Mouse (Mus musculus) layer of hippocampus, postnatal 14 days (tissue): Measurements from ENCODE around the gene Gadd45b. TPM values are rescaled to one million over a fixed set of nuclear protein-coding genes. Genes with fewer than 3 reads are reported as not detected.
A peak's percentile ranks its signal among the peaks of the same experiment; 100 is the strongest.

Experiments used
- DNase-seq, 2 experiments: peaks; one replicate each; pipeline ENCODE4 v3.0.0; 2021 to 2022; ENCODE audit warnings: low spot score in 2 of 2, mixed read lengths in 1 of 2
- long read RNA-seq, 2 experiments: library from polyadenylated mRNA; stranded (forward); transcript quantifications; one replicate each; pipeline ENCODE4 v2.0.0; 2021
- total RNA-seq, 2 experiments: library from RNA; stranded (reverse); gene quantifications; 2 replicates each; pipeline ENCODE4 v1.2.3; 2021

Gadd45b gene
- total RNA-seq: 10 to 100 TPM; 14.0 to 17.6 TPM
- long read RNA-seq, experiment 1, partial matches to known transcripts: 0 of 6 reads
- long read RNA-seq, experiment 1, other reads (novel, unspliced or antisense): 1 of 6 reads
- long read RNA-seq, experiment 2, transcript Gadd45b-201 (4 exons, 1,284 nt): major isoform, 8 of 11 reads
- long read RNA-seq, experiment 2, partial matches to known transcripts: 0 of 11 reads
- long read RNA-seq, experiment 2, other reads (novel, unspliced or antisense): 3 of 11 reads

GRCm38 (mm10) chr10:80929299-80930226, at the start of gene Gadd45b:
Gene Gadd45b, plus strand, starts transcription at chr10:80930073.
- DNase-seq: peak; percentile 97 to 99

GRCm38 (mm10) chr10:80880131-80880641, 49.7 kb upstream of the Gadd45b start:
- DNase-seq: peak; percentile 50 to 67

- DNase-seq: no peak
Observed at GRCm38 (mm10) chr10:80880901-80881300, 49.0 kb upstream of the Gadd45b start.

GRCm38 (mm10) chr10:80881301-80881700, 48.6 kb upstream of the Gadd45b start:
- peak; percentile 57 to 62 for DNase-seq

GRCm38 (mm10) chr10:80887181-80887580, 42.7 kb upstream of the Gadd45b start:
- DNase-seq: no peak

GRCm38 (mm10) chr10:80895100-80895499, 34.8 kb upstream of the Gadd45b start:
- no peak for DNase-seq

- DNase-seq: no peak
Observed at GRCm38 (mm10) chr10:80895697-80896096, 34.2 kb upstream of the Gadd45b start.

- no peak for DNase-seq
Observed at GRCm38 (mm10) chr10:80896581-80897485, 33.0 kb upstream of the Gadd45b start.

- DNase-seq: peak; percentile 47 to 56
Observed at GRCm38 (mm10) chr10:80897861-80898510, 31.9 kb upstream of the Gadd45b start.

- DNase-seq: no peak
Observed at GRCm38 (mm10) chr10:80899074-80899473, 30.8 kb upstream of the Gadd45b start.

GRCm38 (mm10) chr10:80899591-80900317, 30.1 kb upstream of the Gadd45b start:
- no peak for DNase-seq

GRCm38 (mm10) chr10:80900318-80901247, 29.3 kb upstream of the Gadd45b start, which contains the start of gene Timm13:
Gene Timm13, minus strand, starts transcription at chr10:80900969.
- peak; percentile 96 to 99 for DNase-seq

- DNase-seq: no peak
Observed at GRCm38 (mm10) chr10:80901409-80902272, 28.2 kb upstream of the Gadd45b start.

- no peak for DNase-seq
Observed at GRCm38 (mm10) chr10:80902273-80902940, 27.5 kb upstream of the Gadd45b start.

- no peak for DNase-seq
Observed at GRCm38 (mm10) chr10:80903282-80903681, 26.6 kb upstream of the Gadd45b start.

- no peak for DNase-seq
Observed at GRCm38 (mm10) chr10:80904004-80904693, 25.7 kb upstream of the Gadd45b start.
